Mouse (Mus musculus) liver, embryonic 16.5 days (tissue): ENCODE results near the gene Chn2. TPM values are rescaled to one million over a fixed set of nuclear protein-coding genes. Genes with fewer than 3 reads are reported as not detected.

Source experiments
- ATAC-seq: fragments of 200-750 bp; cut with Nextera tagmentation; 2 replicates; pipeline ENCODE4 v1.8.0; 2017; ENCODE audit warnings: low read depth, mild to moderate bottlenecking, moderate number of reproducible peaks, moderate library complexity
- H3K27ac ChIP-seq: fragments of 300-500 bp; sonication (generic); 2 replicates; pipeline ENCODE4 v1.5.1; 2014; ENCODE audit warnings: mild to moderate bottlenecking, low read length
- H3K27me3 ChIP-seq: fragments of 300-500 bp; sonication (generic); 2 replicates; pipeline ENCODE4 v1.6.1; 2014; ENCODE audit warnings: low read depth, low read length, mixed read lengths; ENCODE audit not compliant: control insufficient read depth, insufficient read depth
- H3K36me3 ChIP-seq: fragments of 300-500 bp; sonication (generic); 2 replicates; pipeline ENCODE4 v1.6.1; 2014; ENCODE audit warnings: mild to moderate bottlenecking; ENCODE audit not compliant: control insufficient read depth, insufficient read depth
- H3K4me1 ChIP-seq: fragments of 300-500 bp; sonication (generic); 2 replicates; pipeline ENCODE4 v1.6.1; 2014; ENCODE audit warnings: low read depth, low read length, mixed read lengths; ENCODE audit not compliant: control insufficient read depth
- H3K4me2 ChIP-seq: fragments of 300-500 bp; sonication (generic); 2 replicates; pipeline ENCODE4 v1.6.1; 2014; ENCODE audit warnings: low read depth, low read length, mixed read lengths
- H3K4me3 ChIP-seq: fragments of 300-500 bp; sonication (generic); 2 replicates; pipeline ENCODE4 v1.5.1; 2014; ENCODE audit warnings: low read depth, mild to moderate bottlenecking, low read length
- H3K9ac ChIP-seq: fragments of 300-500 bp; sonication (generic); 2 replicates; pipeline ENCODE4 v1.6.1; 2014; ENCODE audit warnings: low read depth, low read length
- H3K9me3 ChIP-seq: fragments of 300-500 bp; sonication (generic); replicated peaks from 2 replicates; pipeline ENCODE4 v1.6.1; 2016; ENCODE audit warnings: low read length; ENCODE audit not compliant: control insufficient read depth
- WGBS: fragments of 180-500 bp; shearing (Covaris S2); extraction: QIAGEN DNeasy Blood & Tissue Kit; methylation state at CpG from one replicate; pipeline ENCODE4 v1.1.7; 2014; ENCODE audit not compliant: insufficient replicate concordance; 5-methylcytosine and 5-hydroxymethylcytosine counted together
- polyA plus RNA-seq: library from polyadenylated mRNA; unstranded; fragments of >200 nt; fragmentation: Nextera tagmentation; extraction: Ambion mirVana; gene quantifications from 2 replicates; pipeline ENCODE4 v1.2.1, GENCODE M21; 2015

Chn2 gene
- polyA plus RNA-seq, 1 experiment from 2014 or later = 4.2 TPM

- no peak overlapping the region for H3K9ac ChIP-seq
- H3K4me2 ChIP-seq = no peak overlapping the region
- H3K36me3 ChIP-seq = no peaks in the 10 kb centered on the region
- peaks cover 4% of the 10 kb centered on the region for H3K4me1 ChIP-seq
- H3K27me3 ChIP-seq = no peaks in the 10 kb centered on the region
- ATAC-seq = no peak
- no peaks in the 10 kb centered on the region for H3K9me3 ChIP-seq
- WGBS = 44% methylated on average over 5 of the region's 5 CpGs
- H3K4me3 ChIP-seq = no peak overlapping the region
- H3K27ac ChIP-seq = no peak overlapping the region
These were observed 86.2 kb downstream of the Chn2 start for GRCm38 (mm10) chr6:54125536-54125935.

- Histone ChIP-seq H3K27ac (no peak overlapping the region), H3K9ac (no peak overlapping the region), H3K36me3 (no peaks in the 10 kb centered on the region), H3K9me3 (no peaks in the 10 kb centered on the region), H3K4me1 (peaks cover 4% of the 10 kb centered on the region), H3K4me3 (no peak overlapping the region), H3K4me2 (no peak overlapping the region), H3K27me3 (no peaks in the 10 kb centered on the region)
- ATAC-seq = no peak
- WGBS = 63% methylated on average over 9 of the region's 9 CpGs
These were observed 87.1 kb downstream of the Chn2 start for GRCm38 (mm10) chr6:54126225-54126992.

GRCm38 (mm10) chr6:54126993-54127697, 87.8 kb downstream of the Chn2 start:
- H3K36me3 ChIP-seq = no peaks in the 10 kb centered on the region
- H3K4me3 ChIP-seq = no peak overlapping the region
- H3K27me3 ChIP-seq = no peaks in the 10 kb centered on the region
- 49% methylated on average over 11 of the region's 11 CpGs for WGBS
- no peak overlapping the region for H3K9ac ChIP-seq
- H3K4me2 ChIP-seq = no peak overlapping the region
- no peaks in the 10 kb centered on the region for H3K9me3 ChIP-seq
- no peak for ATAC-seq
- H3K27ac ChIP-seq = no peak overlapping the region
- H3K4me1 ChIP-seq = peaks cover 4% of the 10 kb centered on the region

- WGBS = 49% methylated on average over 1 of the region's 1 CpGs
These were observed 89.3 kb downstream of the Chn2 start for GRCm38 (mm10) chr6:54128702-54129101.

GRCm38 (mm10) chr6:54129570-54129969, 90.2 kb downstream of the Chn2 start:
- no peak overlapping the region for H3K27ac ChIP-seq
- no peaks in the 10 kb centered on the region for H3K36me3 ChIP-seq
- H3K27me3 ChIP-seq = no peaks in the 10 kb centered on the region
- H3K4me3 ChIP-seq = no peak overlapping the region
- 58% methylated on average over 2 of the region's 2 CpGs for WGBS
- no peak overlapping the region for H3K9ac ChIP-seq
- no peaks in the 10 kb centered on the region for H3K9me3 ChIP-seq
- H3K4me2 ChIP-seq = no peak overlapping the region
- peaks cover 4% of the 10 kb centered on the region for H3K4me1 ChIP-seq
- ATAC-seq = no peak

More at GRCm38 (mm10) chr6:54128702-54129101, 89.3 kb downstream of the Chn2 start:
- H3K27ac ChIP-seq = no peak overlapping the region
- peaks cover 4% of the 10 kb centered on the region for H3K4me1 ChIP-seq
- no peak overlapping the region for H3K9ac ChIP-seq
- no peak for ATAC-seq
- no peaks in the 10 kb centered on the region for H3K9me3 ChIP-seq
- no peak overlapping the region for H3K4me3 ChIP-seq
- H3K36me3 ChIP-seq = no peaks in the 10 kb centered on the region
- H3K4me2 ChIP-seq = no peak overlapping the region
- H3K27me3 ChIP-seq = no peaks in the 10 kb centered on the region

- H3K27me3 ChIP-seq = no peaks in the 10 kb centered on the region
- no peak overlapping the region for H3K9ac ChIP-seq
- WGBS = 60% methylated on average over 3 of the region's 3 CpGs
- no peaks in the 10 kb centered on the region for H3K36me3 ChIP-seq
- no peak overlapping the region for H3K27ac ChIP-seq
- no peaks in the 10 kb centered on the region for H3K9me3 ChIP-seq
- no peak for ATAC-seq
- no peak overlapping the region for H3K4me3 ChIP-seq
- H3K4me1 ChIP-seq = no peaks in the 10 kb centered on the region; the same call in 1 of the 2 replicates
- no peak overlapping the region for H3K4me2 ChIP-seq
These were observed 91.5 kb downstream of the Chn2 start for GRCm38 (mm10) chr6:54130881-54131280.

- Histone ChIP-seq H3K4me1 (no peaks in the 10 kb centered on the region), H3K9me3 (no peaks in the 10 kb centered on the region), H3K36me3 (no peaks in the 10 kb centered on the region), H3K4me3 (no peak overlapping the region), H3K4me2 (no peak overlapping the region), H3K27ac (no peak overlapping the region), H3K9ac (no peak overlapping the region), H3K27me3 (no peaks in the 10 kb centered on the region)
- 70% methylated on average over 1 of the region's 1 CpGs for WGBS
- no peak for ATAC-seq
These were observed 93.2 kb downstream of the Chn2 start for GRCm38 (mm10) chr6:54132576-54132975.

- Histone ChIP-seq H3K4me3 (no peak overlapping the region), H3K27me3 (no peaks in the 10 kb centered on the region), H3K4me1 (no peaks in the 10 kb centered on the region), H3K4me2 (no peak overlapping the region), H3K9me3 (no peaks in the 10 kb centered on the region), H3K9ac (no peak overlapping the region), H3K36me3 (no peaks in the 10 kb centered on the region), H3K27ac (no peak overlapping the region)
- 59% methylated on average over 5 of the region's 5 CpGs for WGBS
- ATAC-seq = no peak
These were observed 93.9 kb downstream of the Chn2 start for GRCm38 (mm10) chr6:54133231-54133630.

GRCm38 (mm10) chr6:54138157-54138556, 98.8 kb downstream of the Chn2 start:
- H3K27me3 ChIP-seq = no peaks in the 10 kb centered on the region
- H3K9ac ChIP-seq = no peak overlapping the region
- H3K4me1 ChIP-seq = no peaks in the 10 kb centered on the region; the same call in 1 of the 2 replicates
- no peak overlapping the region for H3K4me2 ChIP-seq
- no peaks in the 10 kb centered on the region for H3K36me3 ChIP-seq
- no peaks in the 10 kb centered on the region for H3K9me3 ChIP-seq
- no peak overlapping the region for H3K4me3 ChIP-seq
- WGBS = 73% methylated on average over 9 of the region's 9 CpGs
- no peak overlapping the region for H3K27ac ChIP-seq
- no peak for ATAC-seq
